Mouse (Mus musculus): ENCODE data around the gene Tspan18. TPM values are rescaled to one million over a fixed set of nuclear protein-coding genes. Genes with fewer than 3 reads are reported as not detected.
A peak's percentile ranks its signal among the peaks of the same experiment; 100 is the strongest.

Tspan18 gene
- total and polyA plus RNA-seq, 3 experiments, result 9.4 to 21.3 (median 16.0) TPM

DNA sequence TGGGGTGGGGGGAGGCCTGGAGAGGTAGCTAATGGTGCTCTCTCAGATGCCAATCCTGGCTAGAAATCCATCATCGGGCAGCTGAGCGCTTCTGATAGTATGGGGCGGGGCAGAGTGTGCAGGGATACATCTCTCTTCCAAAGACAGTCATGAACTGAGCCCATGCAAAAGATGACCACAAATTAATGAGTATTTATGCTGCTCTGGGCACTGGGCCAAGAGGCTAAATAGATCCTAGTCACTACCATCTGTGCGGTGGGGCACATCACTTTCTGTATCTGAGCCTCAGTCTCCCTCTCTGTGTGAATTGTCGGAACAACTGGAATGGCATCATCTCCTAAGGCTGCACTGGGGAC lies 163.5 kb downstream of the Tspan18 start:
- no peak for TF ChIP-seq EP300 (IDR thresholded peaks at IDR 0.05; ENCODE audit: insufficient read depth, low read depth, low read length)
- no peak for TF ChIP-seq CTCF (IDR thresholded peaks at IDR 0.05)
- no peak for TF ChIP-seq POLR2A (IDR thresholded peaks at IDR 0.05; ENCODE audit: insufficient read depth, low read depth, low read length)
- no peak overlapping the region for H3K9ac ChIP-seq (ENCODE audit: low read depth, low read length)
- no peak for DNase-seq
- H3K36me3 ChIP-seq (ENCODE audit: control insufficient read depth, insufficient read depth, low read length), result no peaks in the 10 kb centered on the region
- no peaks in the 10 kb centered on the region for H3K79me2 ChIP-seq (replicated peaks; ENCODE audit: control insufficient read depth, insufficient read depth, low read length)
- no peak overlapping the region for H3K27ac ChIP-seq
- no peak overlapping the region for H3K4me3 ChIP-seq
- no peaks in the 10 kb centered on the region for H3K27me3 ChIP-seq (ENCODE audit: control insufficient read depth, insufficient read depth, low read length)
- intact Hi-C loops (cut with DNase I), result no loop called here
- peaks cover 15% of the 10 kb centered on the region for H3K4me1 ChIP-seq (ENCODE audit: control insufficient read depth, insufficient read depth, low read length)
- 75% methylated on average over 5 of the region's 5 CpGs for WGBS

GRCm38 (mm10) chr2:93170156-93170844 lies 164.0 kb downstream of the Tspan18 start:
- no peaks in the 10 kb centered on the region for H3K27me3 ChIP-seq (ENCODE audit: control insufficient read depth, insufficient read depth, low read length)
- DNase-seq, result no peak
- intact Hi-C loops (cut with DNase I), result no loop called here
- H3K36me3 ChIP-seq (ENCODE audit: control insufficient read depth, insufficient read depth, low read length), result no peaks in the 10 kb centered on the region
- no peak overlapping the region for H3K27ac ChIP-seq
- TF ChIP-seq CTCF (IDR thresholded peaks at IDR 0.05) (no peak), POLR2A (IDR thresholded peaks at IDR 0.05; ENCODE audit: insufficient read depth, low read depth, low read length) (no peak), EP300 (IDR thresholded peaks at IDR 0.05; ENCODE audit: insufficient read depth, low read depth, low read length) (no peak)
- H3K4me1 ChIP-seq (ENCODE audit: control insufficient read depth, insufficient read depth, low read length), result peaks cover 15% of the 10 kb centered on the region
- H3K4me3 ChIP-seq, result no peak overlapping the region
- no peak overlapping the region for H3K9ac ChIP-seq (ENCODE audit: low read depth, low read length)
- H3K79me2 ChIP-seq (replicated peaks; ENCODE audit: control insufficient read depth, insufficient read depth, low read length), result no peaks in the 10 kb centered on the region
- WGBS, result 58% methylated on average over 19 of the region's 19 CpGs

DNA sequence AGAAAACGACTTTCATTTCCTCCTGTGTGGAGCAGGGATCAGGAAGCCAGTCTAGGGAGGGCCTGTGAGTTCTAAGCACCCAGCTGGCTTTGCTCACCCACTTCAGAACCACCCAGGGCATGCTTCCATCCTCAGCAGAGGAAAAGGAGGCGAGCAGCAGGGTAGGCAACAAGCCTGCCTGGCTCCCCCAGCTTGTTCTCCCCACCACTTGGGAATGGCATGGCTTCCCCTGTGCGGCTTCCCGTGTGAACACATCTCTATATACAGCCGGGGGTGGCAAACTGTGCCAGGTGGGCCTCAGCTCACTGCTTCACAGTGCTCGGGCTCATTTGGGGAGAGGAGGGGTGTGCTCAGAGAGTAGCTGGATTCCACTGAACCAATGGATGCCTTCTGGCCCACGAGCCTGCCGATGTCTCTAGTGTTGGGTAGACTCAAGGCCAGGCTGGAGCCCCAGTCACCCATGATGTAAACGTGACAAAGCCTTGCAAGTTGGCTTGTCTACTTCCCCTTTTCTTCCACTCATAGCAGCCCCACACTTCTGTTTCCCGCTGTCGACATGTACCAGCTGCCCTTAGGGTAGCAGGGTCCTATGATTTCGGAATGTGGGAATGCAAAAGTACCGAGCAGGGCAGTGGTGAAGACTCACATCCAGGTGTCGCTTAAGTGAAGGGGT lies 167.4 kb downstream of the Tspan18 start:
- H3K79me2 ChIP-seq (replicated peaks; ENCODE audit: control insufficient read depth, insufficient read depth, low read length), result no peaks in the 10 kb centered on the region
- no peaks in the 10 kb centered on the region for H3K27me3 ChIP-seq (ENCODE audit: control insufficient read depth, insufficient read depth, low read length)
- TF ChIP-seq EP300 (IDR thresholded peaks at IDR 0.05; ENCODE audit: insufficient read depth, low read depth, low read length) (no peak), POLR2A (IDR thresholded peaks at IDR 0.05; ENCODE audit: insufficient read depth, low read depth, low read length) (no peak), CTCF (IDR thresholded peaks at IDR 0.05) (no peak)
- DNase-seq, result peak; percentile 17 to 35
- H3K27ac ChIP-seq, result peak overlapping the region; percentile 76
- H3K4me1 ChIP-seq (ENCODE audit: control insufficient read depth, insufficient read depth, low read length), result peaks cover 17% of the 10 kb centered on the region
- no peak overlapping the region for H3K4me3 ChIP-seq
- intact Hi-C loops (cut with DNase I), result no loop called here
- no peak overlapping the region for H3K9ac ChIP-seq (ENCODE audit: low read depth, low read length)
- 68% methylated on average over 14 of the region's 14 CpGs for WGBS
- no peaks in the 10 kb centered on the region for H3K36me3 ChIP-seq (ENCODE audit: control insufficient read depth, insufficient read depth, low read length)

DNA sequence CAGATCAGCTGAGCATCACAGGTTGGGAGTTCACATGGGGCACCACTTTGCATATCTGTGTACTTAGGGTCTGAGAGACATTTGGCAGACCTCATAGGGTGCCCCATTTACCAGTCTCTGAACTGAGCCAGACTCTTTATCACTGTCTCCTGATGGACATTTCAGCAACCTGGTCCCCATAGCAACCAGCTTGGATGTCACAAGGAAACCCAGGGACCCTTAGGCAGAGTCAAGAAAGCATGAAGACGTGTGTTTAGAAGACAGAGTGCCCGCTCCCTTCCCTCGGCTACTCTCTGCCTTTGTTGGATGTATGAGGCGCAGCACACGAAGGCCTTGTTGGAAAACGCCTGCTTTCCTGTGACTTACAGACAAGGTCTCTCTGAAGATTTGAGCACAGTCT lies 168.0 kb downstream of the Tspan18 start:
- Histone ChIP-seq H3K79me2 (replicated peaks; ENCODE audit: control insufficient read depth, insufficient read depth, low read length) (no peaks in the 10 kb centered on the region), H3K27me3 (ENCODE audit: control insufficient read depth, insufficient read depth, low read length) (no peaks in the 10 kb centered on the region), H3K9ac (ENCODE audit: low read depth, low read length) (no peak overlapping the region), H3K4me1 (ENCODE audit: control insufficient read depth, insufficient read depth, low read length) (peaks cover 19% of the 10 kb centered on the region), H3K36me3 (ENCODE audit: control insufficient read depth, insufficient read depth, low read length) (no peaks in the 10 kb centered on the region), H3K27ac (peak overlapping the region; percentile 76), H3K4me3 (no peak overlapping the region)
- WGBS, result 52% methylated on average over 6 of the region's 6 CpGs
- no peak for DNase-seq
- intact Hi-C loops (cut with DNase I), result no loop called here
- TF ChIP-seq CTCF (IDR thresholded peaks at IDR 0.05), result no peak
- no peak for TF ChIP-seq POLR2A (IDR thresholded peaks at IDR 0.05; ENCODE audit: insufficient read depth, low read depth, low read length)
- no peak for TF ChIP-seq EP300 (IDR thresholded peaks at IDR 0.05; ENCODE audit: insufficient read depth, low read depth, low read length)

DNA sequence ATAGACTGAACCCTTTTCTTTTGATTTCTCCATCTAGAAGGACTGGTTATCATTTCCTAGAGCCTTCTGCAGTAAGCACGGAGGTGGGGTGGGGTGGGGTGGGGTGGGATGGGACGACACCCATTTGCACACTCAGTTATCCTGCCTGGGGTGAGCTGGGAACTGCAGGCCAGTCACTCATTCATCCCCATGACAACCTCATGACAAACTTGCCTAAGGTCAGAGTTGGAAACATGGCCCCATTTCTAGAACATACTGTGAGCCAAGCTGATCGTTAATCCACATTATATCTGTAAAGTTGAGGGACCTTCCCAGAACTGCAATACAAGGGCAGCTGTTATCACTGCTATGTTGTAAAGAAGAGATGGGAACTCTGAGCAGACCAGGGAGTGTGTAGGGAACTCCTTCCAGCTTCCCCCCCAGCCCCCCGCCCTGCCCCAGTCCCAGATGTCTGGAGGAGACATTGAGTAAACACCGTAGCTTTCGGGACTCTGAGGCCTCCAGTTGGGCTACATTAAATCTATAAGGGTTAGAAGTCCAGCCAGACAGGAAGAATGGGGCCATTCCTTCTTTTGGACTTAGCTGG lies 170.5 kb downstream of the Tspan18 start:
- H3K27me3 ChIP-seq (ENCODE audit: control insufficient read depth, insufficient read depth, low read length), result no peaks in the 10 kb centered on the region
- intact Hi-C loops (cut with DNase I), result loop anchor here (2.0 kb wide), 2 partner anchors 25 to 37 kb away; no protein-coding TSS in a partner anchor
- no peaks in the 10 kb centered on the region for H3K36me3 ChIP-seq (ENCODE audit: control insufficient read depth, insufficient read depth, low read length)
- no peak overlapping the region for H3K9ac ChIP-seq (ENCODE audit: low read depth, low read length)
- no peak overlapping the region for H3K27ac ChIP-seq
- H3K4me1 ChIP-seq (ENCODE audit: control insufficient read depth, insufficient read depth, low read length), result peaks cover 19% of the 10 kb centered on the region
- H3K4me3 ChIP-seq, result no peak overlapping the region
- TF ChIP-seq EP300 (IDR thresholded peaks at IDR 0.05; ENCODE audit: insufficient read depth, low read depth, low read length) (no peak), CTCF (IDR thresholded peaks at IDR 0.05) (no peak), POLR2A (IDR thresholded peaks at IDR 0.05; ENCODE audit: insufficient read depth, low read depth, low read length) (no peak)
- 71% methylated on average over 6 of the region's 6 CpGs for WGBS
- no peak for DNase-seq
- no peaks in the 10 kb centered on the region for H3K79me2 ChIP-seq (replicated peaks; ENCODE audit: control insufficient read depth, insufficient read depth, low read length)

- no peak overlapping the region for H3K9ac ChIP-seq (ENCODE audit: low read depth, low read length)
- H3K79me2 ChIP-seq (replicated peaks; ENCODE audit: control insufficient read depth, insufficient read depth, low read length), result no peaks in the 10 kb centered on the region
- H3K27ac ChIP-seq, result peak overlapping the region; percentile 58
- 8% methylated on average over 2 of the region's 2 CpGs for WGBS
- H3K36me3 ChIP-seq (ENCODE audit: control insufficient read depth, insufficient read depth, low read length), result no peaks in the 10 kb centered on the region
- H3K4me1 ChIP-seq (ENCODE audit: control insufficient read depth, insufficient read depth, low read length), result peaks cover 19% of the 10 kb centered on the region
- TF ChIP-seq POLR2A (IDR thresholded peaks at IDR 0.05; ENCODE audit: insufficient read depth, low read depth, low read length) (no peak), EP300 (IDR thresholded peaks at IDR 0.05; ENCODE audit: insufficient read depth, low read depth, low read length) (no peak), CTCF (IDR thresholded peaks at IDR 0.05) (no peak)
- DNase-seq, result peak; percentile 54 to 58
- H3K4me3 ChIP-seq, result no peak overlapping the region
- H3K27me3 ChIP-seq (ENCODE audit: control insufficient read depth, insufficient read depth, low read length), result no peaks in the 10 kb centered on the region
- intact Hi-C loops (cut with DNase I), result loop anchor here (2.0 kb wide), 2 partner anchors 25 to 37 kb away; no protein-coding TSS in a partner anchor
These were observed 171.0 kb downstream of the Tspan18 start for GRCm38 (mm10) chr2:93163317-93163716.

Measured in heart, adult 2 months (tissue).